Comparison of ENCODE assay signal across 8 mouse cellular contexts in the genomic region with DNA sequence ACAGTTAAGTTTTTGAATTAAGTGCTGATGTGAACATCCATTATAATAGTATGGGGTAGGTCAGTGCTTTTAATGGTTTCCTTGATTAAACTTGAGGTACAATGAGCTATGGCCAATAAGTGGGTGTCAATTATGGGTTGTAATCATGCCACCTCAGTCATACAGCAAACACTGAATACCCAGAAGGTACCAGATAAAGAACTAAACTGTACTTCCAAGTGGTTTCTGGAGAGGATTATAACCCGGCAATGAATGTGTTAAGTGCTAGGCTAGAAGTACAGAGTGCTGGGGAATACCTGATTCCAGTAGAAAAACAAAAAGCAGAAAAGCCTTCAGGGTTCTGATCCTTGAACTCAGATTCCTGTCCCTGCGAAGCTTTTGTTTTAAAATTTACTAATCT. TPM values are rescaled to one million over a fixed set of nuclear protein-coding genes. Genes with fewer than 3 reads are reported as not detected.
DNase-seq lines count a peak whose midpoint lies in the region; ATAC-seq and TF ChIP-seq lines count a peak whose summit lies in the region.

No protein-coding gene starts in this region.

- H3K9me3 ChIP-seq in heart, embryonic 16.5 days (replicated peaks; ENCODE audit: control insufficient read depth, low read length) = no peaks in the 10 kb centered on the region
- no peaks in the 10 kb centered on the region for H3K9me3 ChIP-seq in hindbrain, embryonic 11.5 days (ENCODE audit: control insufficient read depth, low read length)

- H3K27me3 ChIP-seq in heart, embryonic 16.5 days (ENCODE audit: control insufficient read depth, insufficient read depth, low read length) = no peaks in the 10 kb centered on the region
- H3K27me3 ChIP-seq in hindbrain, embryonic 11.5 days (ENCODE audit: control insufficient read depth, insufficient read depth, low read length) = no peaks in the 10 kb centered on the region

- H3K4me1 ChIP-seq in heart, embryonic 16.5 days (ENCODE audit: control insufficient read depth, insufficient read depth, low read length) = peaks cover 30% of the 10 kb centered on the region
- peaks cover 14% of the 10 kb centered on the region for H3K4me1 ChIP-seq in bone marrow macrophage, adult 2 months (ENCODE audit: control insufficient read depth, insufficient read depth, low read length)
- H3K4me1 ChIP-seq in hindbrain, embryonic 11.5 days (replicated peaks; ENCODE audit: control insufficient read depth, insufficient read depth, low read length) = 0 out of 2 replicates have a peak, but pooled peaks cover 2% of the 10 kb centered on the region

- peak overlapping the region; percentile 94 for H3K9ac ChIP-seq in heart, embryonic 16.5 days (ENCODE audit: low read length)
- H3K9ac ChIP-seq in hindbrain, embryonic 11.5 days (ENCODE audit: low read depth, low read length) = peak overlapping the region; percentile 88; the same call in 1 of the 2 replicates

- 0% methylated on average over 2 of the region's 2 CpGs for WGBS in heart, embryonic 16.5 days
- 15% methylated on average over 2 of the region's 2 CpGs for WGBS in hindbrain, embryonic 11.5 days

- H3K27ac ChIP-seq in heart, embryonic 16.5 days (ENCODE audit: low read length) = no peak overlapping the region
- no peak overlapping the region for H3K27ac ChIP-seq in bone marrow macrophage, adult 2 months (ENCODE audit: insufficient read depth, low read depth, low read length)
- no peak overlapping the region for H3K27ac ChIP-seq in hindbrain, embryonic 11.5 days (ENCODE audit: low read depth, low read length)

- intact Hi-C loops in heart, postnatal 25 days (cut with DNase I) = loop anchor here (5.0 to 10.0 kb wide), 3 partner anchors 69 to 207 kb away; a partner anchor contains a TSS

- H3K4me2 ChIP-seq in heart, embryonic 16.5 days (ENCODE audit: low read depth, low read length) = peak overlapping the region; percentile 79
- H3K4me2 ChIP-seq in hindbrain, embryonic 11.5 days (replicated peaks; ENCODE audit: low read depth, low read length) = peak overlapping the region; percentile 85

- no peak for ATAC-seq in heart, embryonic 16.5 days (replicated peaks; ENCODE audit: extremely low read depth, insufficient read depth, low FRiP score)
- ATAC-seq in hindbrain, embryonic 11.5 days (ENCODE audit: low FRiP score) = no peak
- peak; percentile 26 for ATAC-seq in megakaryocyte-erythroid progenitor cell, adult 5-6 weeks (replicated peaks; ENCODE audit: low FRiP score, low TSS enrichment, poor library complexity, severe bottlenecking)
- ATAC-seq in activated CD4-positive, CD25-positive, alpha-beta regulatory T cell, adult 4 months = no peak

- no peak for TF ChIP-seq POLR2A in bone marrow macrophage, adult 2 months (IDR thresholded peaks at IDR 0.05; ENCODE audit: borderline replicate concordance, low read depth, low read length)

- no peak for TF ChIP-seq CTCF in bone marrow macrophage, adult 2 months (IDR thresholded peaks at IDR 0.05; ENCODE audit: low read depth, low read length)

- H3K36me3 ChIP-seq in heart, embryonic 16.5 days (ENCODE audit: control insufficient read depth, insufficient read depth) = no peaks in the 10 kb centered on the region
- H3K36me3 ChIP-seq in hindbrain, embryonic 11.5 days (ENCODE audit: control insufficient read depth, insufficient read depth, low read length) = no peaks in the 10 kb centered on the region

- H3K4me3 ChIP-seq in heart, embryonic 16.5 days (ENCODE audit: low read length) = peak overlapping the region; percentile 97
- peak overlapping the region; percentile 99 for H3K4me3 ChIP-seq in bone marrow macrophage, adult 2 months (ENCODE audit: insufficient read depth, low read length)
- H3K4me3 ChIP-seq in hindbrain, embryonic 11.5 days (ENCODE audit: low read depth, low read length) = peak overlapping the region; percentile 90

- DNase-seq in heart, postnatal 25 days (ENCODE audit: low spot score) = no peak
- peak; percentile 15 for DNase-seq in hindbrain, embryonic 11.5 days (ENCODE audit: low spot score)
- no peak for DNase-seq in ovary, adult 18-20 months (ENCODE audit: low spot score)
- DNase-seq in ovary, postnatal 14 days (ENCODE audit: low spot score) = no peak

RNA-seq across cellular contexts. Expression of a gene that starts 2.5 kb away (rescaled TPM):
- 14.8 and 16.4 TPM in 2 replicates for polyA plus RNA-seq in heart, embryonic 16.5 days (2015; fragmentation: Nextera tagmentation; extraction: Ambion mirVana)
- total RNA-seq in heart, postnatal 25 days (2021) = 10 to 100 TPM; 11.4 to 16.5 TPM
- 15.2 and 20.5 TPM in 2 replicates for polyA plus RNA-seq in bone marrow macrophage, adult 2 months (2012; ENCODE audit: insufficient read depth, insufficient read length, missing spikeins)
- 27.0 and 31.8 TPM in 2 replicates for polyA plus RNA-seq in hindbrain, embryonic 11.5 days (2014; fragmentation: Nextera tagmentation; extraction: Ambion mirVana)
- 35.6 and 36.1 TPM in 2 replicates for total RNA-seq in megakaryocyte-erythroid progenitor cell, adult 5-6 weeks (2014; fragmentation: Nextera tagmentation)
- 40.5 and 64.8 TPM in 2 replicates for total RNA-seq in megakaryocyte-erythroid progenitor cell, adult 5-6 weeks (2017)
- polyA plus RNA-seq in activated CD4-positive, CD25-positive, alpha-beta regulatory T cell, adult 4 months (2017; shearing (Covaris generic)) = 10 to 100 TPM; 12.7 to 13.2 TPM

RNA-seq across cellular contexts. Expression of a gene that starts 2.7 kb away (rescaled TPM):
- polyA plus RNA-seq in heart, embryonic 16.5 days (2015; fragmentation: Nextera tagmentation; extraction: Ambion mirVana) = 9.9 and 12.0 TPM in 2 replicates
- total RNA-seq in heart, postnatal 25 days (2021) = 10 to 100 TPM; 11.7 to 14.1 TPM
- 15.8 and 17.3 TPM in 2 replicates for polyA plus RNA-seq in bone marrow macrophage, adult 2 months (2012; ENCODE audit: insufficient read depth, insufficient read length, missing spikeins)
- 22.4 and 24.9 TPM in 2 replicates for polyA plus RNA-seq in hindbrain, embryonic 11.5 days (2014; fragmentation: Nextera tagmentation; extraction: Ambion mirVana)
- total RNA-seq in megakaryocyte-erythroid progenitor cell, adult 5-6 weeks (2014; fragmentation: Nextera tagmentation) = 7.3 and 7.6 TPM in 2 replicates
- total RNA-seq in megakaryocyte-erythroid progenitor cell, adult 5-6 weeks (2017) = 5.2 and 16.8 TPM in 2 replicates
- 10 to 100 TPM; 20.1 to 26.2 TPM for polyA plus RNA-seq in activated CD4-positive, CD25-positive, alpha-beta regulatory T cell, adult 4 months (2017; shearing (Covaris generic))

RNA-seq across cellular contexts. Expression of a gene that starts 50.4 kb away (rescaled TPM):
- polyA plus RNA-seq in heart, embryonic 16.5 days (2015; fragmentation: Nextera tagmentation; extraction: Ambion mirVana) = 2.0 and 2.3 TPM in 2 replicates
- 1 to 10 TPM; 3.9 to 4.3 TPM for total RNA-seq in heart, postnatal 25 days (2021)
- polyA plus RNA-seq in bone marrow macrophage, adult 2 months (2012; ENCODE audit: insufficient read depth, insufficient read length, missing spikeins) = 1.4 and 1.6 TPM in 2 replicates
- polyA plus RNA-seq in hindbrain, embryonic 11.5 days (2014; fragmentation: Nextera tagmentation; extraction: Ambion mirVana) = 2.2 and 3.1 TPM in 2 replicates
- 2.7 and 5.4 TPM in 2 replicates for total RNA-seq in megakaryocyte-erythroid progenitor cell, adult 5-6 weeks (2014; fragmentation: Nextera tagmentation)
- total RNA-seq in megakaryocyte-erythroid progenitor cell, adult 5-6 weeks (2017) = 9.4 and 10.7 TPM in 2 replicates
- under 1 TPM in 1 of 2 experiments, not detected in 1; 0.54 TPM for polyA plus RNA-seq in activated CD4-positive, CD25-positive, alpha-beta regulatory T cell, adult 4 months (2017; shearing (Covaris generic))
